Mouse (Mus musculus): ENCODE results near the gene Orc2. TPM values are rescaled to one million over a fixed set of nuclear protein-coding genes. Genes with fewer than 3 reads are reported as not detected.

Gene Orc2
- polyA plus RNA-seq (2015; fragmentation: Nextera tagmentation; extraction: Ambion mirVana): 11.1 and 12.9 TPM in 2 replicates

DNA sequence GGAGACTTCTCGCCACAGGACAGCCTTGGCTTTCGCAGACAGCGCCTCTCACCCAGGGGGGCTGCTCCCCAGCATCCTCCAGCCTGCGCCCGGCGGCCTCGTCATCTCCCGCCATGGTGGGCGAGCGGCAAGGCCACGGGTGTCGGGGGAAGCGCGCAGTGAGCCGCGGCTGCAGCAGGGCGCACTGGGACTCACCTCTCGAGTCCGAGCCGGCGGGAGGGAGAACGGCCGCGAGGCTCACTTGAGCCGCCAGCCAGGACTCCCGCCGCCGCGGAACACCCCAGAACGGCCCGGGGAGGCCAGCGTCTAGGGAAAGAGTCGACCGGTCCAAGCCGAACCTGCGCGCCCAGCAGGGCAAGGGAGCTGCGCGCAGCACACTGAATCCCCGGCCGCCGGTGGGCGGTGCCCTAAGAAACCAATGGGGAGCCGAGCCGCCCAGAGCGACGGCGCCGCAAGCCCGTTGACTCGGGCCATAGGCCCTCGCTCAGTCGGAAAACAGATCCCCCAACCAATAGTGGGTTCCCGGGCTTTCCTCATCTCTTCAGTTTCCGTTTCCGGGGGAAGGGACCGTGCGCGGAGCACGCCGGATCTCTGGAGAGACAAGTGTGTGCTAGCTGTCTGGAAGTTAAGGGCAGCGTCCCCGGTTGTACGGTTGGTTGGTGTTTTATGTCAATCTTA, at the start of gene Orc2:
Gene Orc2, minus strand, starts transcription at position 533 of the 678 bp plus-strand sequence.
- peak within 1 kb of the TSS; percentile 96 for H3K4me2 ChIP-seq (ENCODE audit: low read depth, low read length)
- peak within 1 kb of the TSS; percentile 99 for H3K4me3 ChIP-seq (ENCODE audit: low read depth, low read length)
- H3K9me3 ChIP-seq (ENCODE audit: low read length): peaks cover 20% of the 10 kb centered on the region
- no peaks in the 10 kb centered on the region for H3K27me3 ChIP-seq (ENCODE audit: insufficient read depth, low read length)
- H3K27ac ChIP-seq (ENCODE audit: low read depth): peak within 1 kb of the TSS; percentile 94
- WGBS (ENCODE audit: insufficient replicate concordance): under 1% methylated on average over 64 of the region's 64 CpGs
- TF ChIP-seq EP300 (IDR thresholded peaks at IDR 0.05; ENCODE audit: low read depth) (peak; percentile 36; the same call in 1 of the 2 replicates), CTCF (IDR thresholded peaks at IDR 0.05; ENCODE audit: low read depth) (no peak)
- peak; percentile 93 for DNase-seq
- H3K36me3 ChIP-seq (replicated peaks; ENCODE audit: insufficient read depth, low read length): peaks cover 13% of the 10 kb centered on the region
- H3K4me1 ChIP-seq (ENCODE audit: insufficient read depth): peaks cover 18% of the 10 kb centered on the region
- peak within 1 kb of the TSS; percentile 96 for H3K9ac ChIP-seq (replicated peaks)
- peak; percentile 100 for ATAC-seq

DNA sequence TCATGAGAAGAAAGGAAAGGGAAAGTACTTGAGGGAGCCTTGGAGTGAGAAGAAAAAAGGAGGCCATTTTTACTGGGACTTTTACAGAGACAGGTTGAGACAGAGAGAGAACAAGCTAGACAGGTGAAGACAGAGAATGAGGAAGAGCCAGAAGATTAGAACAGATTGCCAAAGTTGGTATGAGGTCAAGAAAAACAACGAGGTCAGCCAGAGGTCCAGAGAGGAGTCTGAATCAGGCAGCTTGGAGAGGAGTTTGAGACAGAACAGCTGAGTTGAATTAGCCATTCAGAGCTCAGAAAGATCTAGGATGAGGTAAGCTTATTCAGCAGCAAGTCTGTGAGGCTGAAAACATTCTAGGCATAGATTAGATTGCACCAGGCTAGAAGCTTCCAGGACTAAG, 36.5 kb upstream of the Orc2 start:
- H3K36me3 ChIP-seq (replicated peaks; ENCODE audit: insufficient read depth, low read length): peaks cover 51% of the 10 kb centered on the region
- H3K4me3 ChIP-seq (ENCODE audit: low read depth, low read length): no peak overlapping the region
- ATAC-seq: no peak
- H3K4me2 ChIP-seq (ENCODE audit: low read depth, low read length): no peak overlapping the region
- no peaks in the 10 kb centered on the region for H3K4me1 ChIP-seq (ENCODE audit: insufficient read depth)
- TF ChIP-seq CTCF (IDR thresholded peaks at IDR 0.05; ENCODE audit: low read depth) (no peak), EP300 (IDR thresholded peaks at IDR 0.05; ENCODE audit: low read depth) (no peak)
- H3K27ac ChIP-seq (ENCODE audit: low read depth): no peak overlapping the region
- WGBS (ENCODE audit: insufficient replicate concordance): 79% methylated on average over 1 of the region's 1 CpGs
- no peak for DNase-seq
- no peaks in the 10 kb centered on the region for H3K27me3 ChIP-seq (ENCODE audit: insufficient read depth, low read length)
- no peaks in the 10 kb centered on the region for H3K9me3 ChIP-seq (ENCODE audit: low read length)
- no peak overlapping the region for H3K9ac ChIP-seq (replicated peaks)

DNA sequence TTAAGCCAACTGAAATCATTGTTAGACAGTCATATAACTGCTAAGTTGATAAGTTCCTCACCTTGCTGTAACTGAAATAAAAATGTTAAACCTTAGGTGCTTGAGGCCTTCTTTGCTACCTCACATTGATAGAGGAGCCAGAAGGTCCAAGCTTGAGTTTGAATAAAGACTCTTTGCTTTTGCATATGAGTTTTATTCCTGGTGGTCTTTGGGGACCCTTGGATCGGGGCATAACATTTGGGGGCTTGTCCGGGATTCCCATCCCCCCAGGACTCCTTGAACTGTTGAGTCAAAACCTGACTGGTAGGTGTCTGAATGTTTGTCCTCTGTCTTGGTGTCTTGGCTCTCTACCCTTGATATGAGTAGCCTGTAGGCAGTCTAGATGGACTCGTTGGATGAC, 2.3 kb upstream of the Orc2 start:
- H3K27ac ChIP-seq (ENCODE audit: low read depth): no peak overlapping the region
- peaks cover 18% of the 10 kb centered on the region for H3K4me1 ChIP-seq (ENCODE audit: insufficient read depth)
- 86% methylated on average over 3 of the region's 3 CpGs for WGBS (ENCODE audit: insufficient replicate concordance)
- ATAC-seq (no peak), DNase-seq (no peak)
- H3K9ac ChIP-seq (replicated peaks): no peak overlapping the region
- TF ChIP-seq EP300 (IDR thresholded peaks at IDR 0.05; ENCODE audit: low read depth) (no peak), CTCF (IDR thresholded peaks at IDR 0.05; ENCODE audit: low read depth) (no peak)
- H3K4me2 ChIP-seq (ENCODE audit: low read depth, low read length): no peak overlapping the region
- no peak overlapping the region for H3K4me3 ChIP-seq (ENCODE audit: low read depth, low read length)
- H3K9me3 ChIP-seq (ENCODE audit: low read length): peaks cover 20% of the 10 kb centered on the region
- no peaks in the 10 kb centered on the region for H3K27me3 ChIP-seq (ENCODE audit: insufficient read depth, low read length)
- H3K36me3 ChIP-seq (replicated peaks; ENCODE audit: insufficient read depth, low read length): no peaks in the 10 kb centered on the region

DNA sequence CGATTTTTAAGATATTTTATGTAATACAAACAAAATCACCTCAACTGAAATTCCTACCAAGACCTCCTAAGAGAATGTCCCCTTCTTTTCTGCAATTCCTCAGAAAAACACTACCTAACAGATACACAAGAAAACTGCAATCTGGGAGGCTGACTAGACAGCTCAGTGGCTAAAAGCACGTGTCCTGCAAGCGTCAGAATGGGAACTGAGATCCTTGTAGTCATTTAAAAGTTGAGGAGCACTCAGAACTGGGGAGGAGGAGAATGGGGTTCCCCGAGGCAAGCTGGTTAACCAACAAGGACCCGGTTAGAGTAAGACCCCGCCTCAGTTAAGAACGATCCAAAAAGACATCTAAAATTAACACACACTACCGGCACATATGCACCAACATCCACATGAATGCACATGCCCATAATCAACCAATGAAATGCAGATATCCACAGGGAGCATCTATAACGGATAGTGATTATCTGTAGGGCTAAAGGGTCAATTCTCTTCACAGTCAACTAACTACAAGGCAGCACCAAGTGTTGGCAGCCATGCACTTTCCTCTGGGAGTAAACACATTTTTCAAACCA, 1.0 kb downstream of the Orc2 start:
- Histone ChIP-seq H3K27ac (ENCODE audit: low read depth) (peak overlapping the region; percentile 94), H3K4me1 (ENCODE audit: insufficient read depth) (peaks cover 18% of the 10 kb centered on the region), H3K9ac (replicated peaks) (peak overlapping the region; percentile 96), H3K27me3 (ENCODE audit: insufficient read depth, low read length) (no peaks in the 10 kb centered on the region), H3K4me3 (ENCODE audit: low read depth, low read length) (peak overlapping the region; percentile 99), H3K36me3 (replicated peaks; ENCODE audit: insufficient read depth, low read length) (peaks cover 20% of the 10 kb centered on the region), H3K9me3 (ENCODE audit: low read length) (peaks cover 19% of the 10 kb centered on the region), H3K4me2 (ENCODE audit: low read depth, low read length) (peak overlapping the region; percentile 96)
- WGBS (ENCODE audit: insufficient replicate concordance): 12% methylated on average over 9 of the region's 9 CpGs
- TF ChIP-seq EP300 (IDR thresholded peaks at IDR 0.05; ENCODE audit: low read depth): no peak
- no peak for TF ChIP-seq CTCF (IDR thresholded peaks at IDR 0.05; ENCODE audit: low read depth)
- DNase-seq (no peak), ATAC-seq (no peak)

DNA sequence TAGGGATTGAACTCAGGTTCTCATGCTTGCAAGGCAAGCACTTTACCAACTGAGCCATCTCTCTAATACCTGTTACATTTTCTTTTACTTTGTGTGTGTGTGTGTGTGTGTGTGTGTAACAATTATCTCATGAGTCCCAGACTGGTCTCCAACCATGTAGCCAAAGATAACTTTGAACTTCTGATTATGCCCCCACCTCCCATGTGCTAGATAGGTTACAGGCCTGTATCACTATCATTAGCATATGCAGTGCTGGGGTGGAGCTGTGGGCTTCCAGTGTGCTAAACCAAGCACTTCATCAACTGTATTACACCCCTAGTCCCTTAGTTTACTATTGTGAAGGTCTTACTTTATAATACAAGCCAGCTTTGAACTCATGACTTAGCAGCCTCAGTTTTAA, 1.8 kb downstream of the Orc2 start:
- H3K4me1 ChIP-seq (ENCODE audit: insufficient read depth): peaks cover 18% of the 10 kb centered on the region
- H3K9ac ChIP-seq (replicated peaks): no peak overlapping the region; the same call in 1 of the 2 replicates
- peak overlapping the region; percentile 96 for H3K4me2 ChIP-seq (ENCODE audit: low read depth, low read length)
- ATAC-seq (no peak), DNase-seq (no peak)
- H3K9me3 ChIP-seq (ENCODE audit: low read length): peaks cover 11% of the 10 kb centered on the region
- no peak overlapping the region for H3K27ac ChIP-seq (ENCODE audit: low read depth)
- H3K27me3 ChIP-seq (ENCODE audit: insufficient read depth, low read length): no peaks in the 10 kb centered on the region
- TF ChIP-seq CTCF (IDR thresholded peaks at IDR 0.05; ENCODE audit: low read depth): no peak
- TF ChIP-seq EP300 (IDR thresholded peaks at IDR 0.05; ENCODE audit: low read depth): peak; percentile 65
- H3K36me3 ChIP-seq (replicated peaks; ENCODE audit: insufficient read depth, low read length): peaks cover 25% of the 10 kb centered on the region
- peak overlapping the region; percentile 99 for H3K4me3 ChIP-seq (ENCODE audit: low read depth, low read length)

DNA sequence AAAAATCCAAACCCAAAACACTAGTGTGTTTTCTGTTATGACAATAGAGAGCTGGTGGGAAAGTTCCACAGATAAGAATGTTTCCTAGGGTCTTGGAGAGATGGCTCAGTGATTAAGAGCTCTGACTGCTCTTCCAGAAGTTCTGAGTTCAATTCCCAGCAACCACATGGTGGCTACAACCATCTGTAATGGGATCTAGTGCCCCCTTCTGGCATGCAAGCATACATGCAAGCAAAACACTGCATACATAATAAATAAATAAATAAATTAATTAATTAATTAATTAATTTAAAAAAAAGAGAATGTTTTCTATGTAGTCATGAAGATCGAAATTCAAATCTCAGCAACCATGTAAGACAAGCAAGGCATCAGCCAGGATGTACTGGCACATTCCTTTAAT, 6.2 kb downstream of the Orc2 start:
- Histone ChIP-seq H3K27ac (ENCODE audit: low read depth) (no peak overlapping the region), H3K4me2 (ENCODE audit: low read depth, low read length) (no peak overlapping the region), H3K9me3 (ENCODE audit: low read length) (no peaks in the 10 kb centered on the region), H3K9ac (replicated peaks) (no peak overlapping the region), H3K27me3 (ENCODE audit: insufficient read depth, low read length) (no peaks in the 10 kb centered on the region), H3K36me3 (replicated peaks; ENCODE audit: insufficient read depth, low read length) (peaks cover 54% of the 10 kb centered on the region), H3K4me1 (ENCODE audit: insufficient read depth) (peaks cover 7% of the 10 kb centered on the region), H3K4me3 (ENCODE audit: low read depth, low read length) (no peak overlapping the region)
- no peak for ATAC-seq
- WGBS (ENCODE audit: insufficient replicate concordance): 82% methylated on average over 1 of the region's 1 CpGs
- DNase-seq: no peak
- no peak for TF ChIP-seq EP300 (IDR thresholded peaks at IDR 0.05; ENCODE audit: low read depth)
- TF ChIP-seq CTCF (IDR thresholded peaks at IDR 0.05; ENCODE audit: low read depth): peak; percentile 21; the same call in 1 of the 2 replicates
